Mouse (Mus musculus) C2C12 (cell line): ENCODE results near the gene Upf3b. TPM values are rescaled to one million over a fixed set of nuclear protein-coding genes. Genes with fewer than 3 reads are reported as not detected.
"Not testable (repeated sequence)": the region's sequence is repeated elsewhere in the genome, so short reads cannot be mapped to it uniquely, and the experiment has no call there.

Source experiments
- H3K27me3 ChIP-seq: one replicate; pipeline ENCODE4 v1.6.1; 2011; ENCODE audit not compliant: control insufficient read depth, insufficient read depth, insufficient read length
- H3K36me3 ChIP-seq: one replicate; pipeline ENCODE4 v1.6.1; 2011; ENCODE audit not compliant: control insufficient read depth, insufficient read depth
- H3K4me3 ChIP-seq: one replicate; pipeline ENCODE4 v1.5.1; 2011; ENCODE audit warnings: mild to moderate bottlenecking, control low read depth; ENCODE audit not compliant: poor library complexity, insufficient read depth, severe bottlenecking
- H3K79me2 ChIP-seq: one replicate; pipeline ENCODE4 v1.6.1; 2011; ENCODE audit not compliant: control insufficient read depth, insufficient read depth
- H3K79me3 ChIP-seq: one replicate; pipeline ENCODE4 v1.6.1; 2011; ENCODE audit warnings: low read depth, control low read depth
- H3ac ChIP-seq: one replicate; pipeline ENCODE3; 2011; ENCODE audit warnings: low read depth; ENCODE audit not compliant: control insufficient read depth, insufficient read length
- CEBPB ChIP-seq: IDR thresholded peaks from one replicate; pipeline ENCODE4 v1.6.1; 2011; ENCODE audit warnings: low read depth, mild to moderate bottlenecking, control low read depth, moderate library complexity
- CTCF ChIP-seq: IDR thresholded peaks from one replicate; pipeline ENCODE4 v1.5.1; 2011; ENCODE audit not compliant: control insufficient read depth, insufficient read depth, insufficient read length
- FOSL1 ChIP-seq: IDR thresholded peaks from one replicate; pipeline ENCODE4 v1.8.0; 2011; ENCODE audit warnings: mild to moderate bottlenecking, low read length; ENCODE audit not compliant: poor library complexity, insufficient read depth, severe bottlenecking
- MAX ChIP-seq: IDR thresholded peaks from one replicate; pipeline ENCODE4 v1.6.1; 2011; ENCODE audit warnings: mild to moderate bottlenecking, control low read depth
- MYOD1 ChIP-seq: IDR thresholded peaks from one replicate; pipeline ENCODE4 v1.6.1; 2011; ENCODE audit warnings: low read depth; ENCODE audit not compliant: control insufficient read depth, insufficient read length
- MYOG ChIP-seq: IDR thresholded peaks from one replicate; pipeline ENCODE4 v1.6.1; 2011; ENCODE audit not compliant: control insufficient read depth, insufficient read length; ENCODE audit errors: extremely low read depth
- USF1 ChIP-seq: IDR thresholded peaks from one replicate; pipeline ENCODE4 v1.6.1; 2011; ENCODE audit warnings: low read depth, mild to moderate bottlenecking, control low read depth, moderate library complexity
- long read RNA-seq, 2 experiments: library from polyadenylated mRNA; unstranded; transcript quantifications; one replicate each; pipeline ENCODE4 v2.0.0; 2019 to 2020
- polyA plus RNA-seq: library from polyadenylated mRNA; unstranded; fragments of >200 nt; fragmentation: generic; extraction: Trizol; gene quantifications from one replicate; pipeline ENCODE4 v1.2.1, GENCODE M21; 2012; ENCODE audit warnings: missing spikeins

Gene Upf3b
- polyA plus RNA-seq, result 4.3 TPM
- long read RNA-seq, experiment 1, partial matches to known transcripts, result 16 of 18 reads
- long read RNA-seq, experiment 1, other reads (novel, unspliced or antisense), result 2 of 18 reads
- long read RNA-seq, experiment 2, partial matches to known transcripts, result 1 of 4 reads
- long read RNA-seq, experiment 2, other reads (novel, unspliced or antisense), result 2 of 4 reads

GRCm38 (mm10) chrX:37110193-37110880 is at the start of gene Upf3b:
Gene Upf3b (minus strand): TSS chrX:37110322.
- H3K36me3 ChIP-seq, result peaks cover 7% of the 10 kb centered on the region
- TF ChIP-seq MAX (no peak), USF1 (no peak), FOSL1 (no peak), MYOG (no peak), CEBPB (no peak), CTCF (no peak), MYOD1 (no peak)
- H3K4me3 ChIP-seq, result peak within 1 kb of the TSS; percentile 57
- peaks cover 2% of the 10 kb centered on the region for H3K27me3 ChIP-seq
- peak within 1 kb of the TSS; percentile 81 for H3ac ChIP-seq
- peaks cover 7% of the 10 kb centered on the region for H3K79me3 ChIP-seq
- peaks cover 18% of the 10 kb centered on the region for H3K79me2 ChIP-seq

GRCm38 (mm10) chrX:37157839-37158238 is 47.7 kb upstream of the Upf3b start:
- TF ChIP-seq FOSL1 (no peak), MYOG (no peak), MAX (no peak), CTCF (no peak), MYOD1 (no peak), USF1 (no peak), CEBPB (no peak)
- H3ac ChIP-seq, result no peak overlapping the region
- H3K4me3 ChIP-seq, result no peak overlapping the region
- H3K79me2 ChIP-seq, result no peaks in the 10 kb centered on the region
- H3K79me3 ChIP-seq, result no peaks in the 10 kb centered on the region
- no peaks in the 10 kb centered on the region for H3K27me3 ChIP-seq
- no peaks in the 10 kb centered on the region for H3K36me3 ChIP-seq

- Histone ChIP-seq H3ac (no peak overlapping the region), H3K79me2 (no peaks in the 10 kb centered on the region), H3K36me3 (peaks cover 30% of the 10 kb centered on the region), H3K79me3 (no peaks in the 10 kb centered on the region), H3K27me3 (no peaks in the 10 kb centered on the region), H3K4me3 (no peak overlapping the region)
- TF ChIP-seq CEBPB (no peak), USF1 (no peak), FOSL1 (no peak), MAX (no peak), MYOD1 (no peak), CTCF (no peak), MYOG (no peak)
Observed at GRCm38 (mm10) chrX:37144954-37145353, 34.8 kb upstream of the Upf3b start.

- H3K4me3 ChIP-seq, H3K79me3 ChIP-seq, H3K79me2 ChIP-seq, H3ac ChIP-seq, H3K27me3 ChIP-seq: not testable (repeated sequence)
- H3K36me3 ChIP-seq, result peaks cover 30% of the 10 kb centered on the region
Observed at GRCm38 (mm10) chrX:37144498-37144897, 34.4 kb upstream of the Upf3b start.

GRCm38 (mm10) chrX:37141732-37142131 is 31.6 kb upstream of the Upf3b start:
- Histone ChIP-seq H3K36me3 (peaks cover 28% of the 10 kb centered on the region), H3K27me3 (no peaks in the 10 kb centered on the region), H3ac (no peak overlapping the region), H3K79me3 (no peaks in the 10 kb centered on the region), H3K79me2 (no peaks in the 10 kb centered on the region), H3K4me3 (no peak overlapping the region)
- no peak for TF ChIP-seq MYOD1
- no peak for TF ChIP-seq MYOG
- no peak for TF ChIP-seq USF1
- TF ChIP-seq CTCF, result no peak
- TF ChIP-seq MAX, result no peak
- TF ChIP-seq CEBPB, result no peak
- no peak for TF ChIP-seq FOSL1
